In genomic region chr7:141361510-141361909, GRCm38 (mm10) we compare ENCODE assay signal across 8 mouse cellular contexts. TPM values are rescaled to one million over a fixed set of nuclear protein-coding genes. Genes with fewer than 3 reads are reported as not detected.
DNase-seq lines count a peak whose midpoint lies in the region; ATAC-seq lines count a peak whose summit lies in the region.

No protein-coding gene starts in this region.

- H3K27ac ChIP-seq in midbrain, embryonic 13.5 days = no peak overlapping the region
- no peak overlapping the region for H3K27ac ChIP-seq in midbrain, embryonic 10.5 days (replicated peaks)

- H3K27me3 ChIP-seq in midbrain, embryonic 13.5 days = peaks cover 33% of the 10 kb centered on the region
- H3K27me3 ChIP-seq in midbrain, embryonic 10.5 days (ENCODE audit: low read depth, poor library complexity, severe bottlenecking) = peaks cover 37% of the 10 kb centered on the region

- no peak for DNase-seq in midbrain, embryonic 10.5 days (ENCODE audit: low spot score)
- peak; percentile 82 to 86 for DNase-seq in cerebellum, postnatal 10 days
- DNase-seq in kidney, postnatal 14 days = peak; percentile 70
- peak; percentile 18 to 71 for DNase-seq in spleen, postnatal 4 days (ENCODE audit: low spot score in 2 of 2)
- no peak for DNase-seq in right cerebral cortex, postnatal 4 days
- no peak for DNase-seq in right cerebral cortex, adult 2 months (ENCODE audit: low spot score in 2 of 2)
- DNase-seq in adrenal gland, adult 18-20 months (ENCODE audit: low spot score in 2 of 2) = no peak

- no peaks in the 10 kb centered on the region for H3K36me3 ChIP-seq in midbrain, embryonic 13.5 days
- H3K36me3 ChIP-seq in midbrain, embryonic 10.5 days = no peaks in the 10 kb centered on the region

- H3K4me2 ChIP-seq in midbrain, embryonic 13.5 days (replicated peaks) = peak overlapping the region; percentile 25; the same call in 1 of the 2 replicates

- H3K4me1 ChIP-seq in midbrain, embryonic 13.5 days (replicated peaks) = peaks cover 3% of the 10 kb centered on the region; the same call in 1 of the 2 replicates
- H3K4me1 ChIP-seq in midbrain, embryonic 10.5 days = peaks cover 7% of the 10 kb centered on the region

- H3K4me3 ChIP-seq in midbrain, embryonic 13.5 days (replicated peaks) = no peak overlapping the region
- H3K4me3 ChIP-seq in midbrain, embryonic 10.5 days = no peak overlapping the region

- H3K9me3 ChIP-seq in midbrain, embryonic 13.5 days = no peaks in the 10 kb centered on the region
- no peaks in the 10 kb centered on the region for H3K9me3 ChIP-seq in midbrain, embryonic 10.5 days (replicated peaks)

- no peak overlapping the region for H3K9ac ChIP-seq in midbrain, embryonic 13.5 days (replicated peaks)

- WGBS in midbrain, embryonic 13.5 days = 16% methylated on average over 22 of the region's 24 CpGs
- WGBS in midbrain, embryonic 10.5 days = 19% methylated on average over 24 of the region's 24 CpGs

- no peak for ATAC-seq in midbrain, embryonic 13.5 days

RNA-seq across cellular contexts. Expression of gene Eps8l2, which starts 22.8 kb away (rescaled TPM):
- polyA plus RNA-seq in midbrain, embryonic 13.5 days (2015; fragmentation: Nextera tagmentation; extraction: Ambion mirVana) = 0.23 and 0.31 TPM in 2 replicates
- 3.4 and 3.8 TPM in 2 replicates for polyA plus RNA-seq in midbrain, embryonic 10.5 days (2016; fragmentation: Nextera tagmentation; extraction: Ambion mirVana)
- 1 to 10 TPM; 1.9 to 2.7 TPM for total RNA-seq in adrenal gland, adult 18-20 months (2021)

RNA-seq across cellular contexts. Expression of gene Taldo1, which starts 30.5 kb away (rescaled TPM):
- 337 and 346 TPM in 2 replicates for polyA plus RNA-seq in midbrain, embryonic 13.5 days (2015; fragmentation: Nextera tagmentation; extraction: Ambion mirVana)
- 339 and 342 TPM in 2 replicates for polyA plus RNA-seq in midbrain, embryonic 10.5 days (2016; fragmentation: Nextera tagmentation; extraction: Ambion mirVana)
- total RNA-seq in adrenal gland, adult 18-20 months (2021) = 100 to 1,000 TPM; 677 to 814 TPM

RNA-seq across cellular contexts. Expression of gene Tmem80, which starts 34.0 kb away (rescaled TPM):
- 76.6 and 77.3 TPM in 2 replicates for polyA plus RNA-seq in midbrain, embryonic 13.5 days (2015; fragmentation: Nextera tagmentation; extraction: Ambion mirVana)
- polyA plus RNA-seq in midbrain, embryonic 10.5 days (2016; fragmentation: Nextera tagmentation; extraction: Ambion mirVana) = 52.2 and 58.1 TPM in 2 replicates
- 10 to 100 TPM; 25.7 to 25.9 TPM for total RNA-seq in adrenal gland, adult 18-20 months (2021)

RNA-seq across cellular contexts. Expression of gene Deaf1, which starts 34.0 kb away (rescaled TPM):
- polyA plus RNA-seq in midbrain, embryonic 13.5 days (2015; fragmentation: Nextera tagmentation; extraction: Ambion mirVana) = 140 and 148 TPM in 2 replicates
- 57.4 and 67.2 TPM in 2 replicates for polyA plus RNA-seq in midbrain, embryonic 10.5 days (2016; fragmentation: Nextera tagmentation; extraction: Ambion mirVana)
- 10 to 100 TPM; 21.9 to 30.3 TPM for total RNA-seq in adrenal gland, adult 18-20 months (2021)

RNA-seq across cellular contexts. Expression of gene Gatd1, which starts 52.4 kb away (rescaled TPM):
- 55.1 and 63.8 TPM in 2 replicates for polyA plus RNA-seq in midbrain, embryonic 13.5 days (2015; fragmentation: Nextera tagmentation; extraction: Ambion mirVana)
- polyA plus RNA-seq in midbrain, embryonic 10.5 days (2016; fragmentation: Nextera tagmentation; extraction: Ambion mirVana) = 45.1 and 47.0 TPM in 2 replicates
- 10 to 100 TPM; 25.5 to 35.3 TPM for total RNA-seq in adrenal gland, adult 18-20 months (2021)

Comparison
In these comparisons a context has a peak if more than half of its experiments do, and no peak if none do; other contexts are left out.
1. DNase-seq: peak in cerebellum, postnatal 10 days (2 of 2), kidney, postnatal 14 days (single experiment) and spleen, postnatal 4 days (2 of 2); none in midbrain, embryonic 10.5 days (single experiment), right cerebral cortex, postnatal 4 days (single experiment), right cerebral cortex, adult 2 months (0 of 2) and adrenal gland, adult 18-20 months (0 of 2).